Mouse (Mus musculus) G1E (cell line): ENCODE results near the gene Aspdh.

Experiments
- CTCF ChIP-seq: IDR thresholded peaks from 2 replicates; pipeline ENCODE4 v1.5.1; 2012; ENCODE audit warnings: low read depth, low read length, inconsistent platforms, mixed read lengths
- GATA1 ChIP-seq: IDR thresholded peaks from 2 replicates; pipeline ENCODE4 v1.6.1; 2012; ENCODE audit warnings: borderline replicate concordance, low read length, inconsistent platforms, mixed read lengths
- POLR2AphosphoS5 ChIP-seq: IDR thresholded peaks from 2 replicates; pipeline ENCODE4 v1.6.1; 2012; ENCODE audit warnings: low read depth, low read length, inconsistent platforms; ENCODE audit not compliant: insufficient replicate concordance
- TAL1 ChIP-seq: conservative IDR thresholded peaks from 2 replicates; pipeline ENCODE4 v1.6.1; 2012; ENCODE audit warnings: low read depth, low read length, inconsistent platforms, mixed read lengths

DNA sequence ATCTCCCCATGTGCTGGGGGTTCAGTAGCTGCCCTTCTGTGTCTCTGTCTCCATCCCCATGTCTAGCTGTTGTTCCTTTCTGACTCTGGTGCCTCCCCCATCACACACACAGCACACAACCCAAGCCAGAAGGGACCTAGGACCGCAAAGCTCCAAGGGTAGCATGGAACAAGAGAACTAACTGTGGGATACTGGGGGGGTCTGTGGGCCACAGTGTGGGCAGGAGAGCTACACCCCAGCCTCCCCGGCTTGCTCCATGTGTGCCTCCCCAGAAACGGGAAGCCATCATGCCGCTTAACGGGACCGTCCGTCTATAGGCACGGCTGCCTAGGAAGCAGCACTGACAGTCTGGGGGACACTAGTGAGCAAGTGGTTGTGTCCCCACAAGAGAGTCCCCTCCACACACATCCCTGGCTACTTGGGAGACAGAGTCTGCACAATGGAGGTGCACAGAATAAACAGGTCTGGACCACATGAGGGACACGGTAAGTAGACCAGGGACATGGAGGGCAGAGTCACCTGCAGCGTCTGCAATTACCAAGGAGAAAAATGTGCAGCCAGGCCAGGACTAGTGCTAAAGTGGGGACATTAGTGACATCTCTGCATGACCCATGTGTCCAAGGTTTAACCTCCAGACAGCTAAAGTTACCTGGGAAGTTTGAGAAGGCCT, 1.5 kb upstream of the Aspdh start:
- TF ChIP-seq CTCF = no peak
- no peak for TF ChIP-seq POLR2AphosphoS5
- no peak for TF ChIP-seq TAL1
- TF ChIP-seq GATA1 = no peak
